Mouse (Mus musculus) embryonic facial prominence, embryonic 14.5 days (tissue): ENCODE results near the gene Gm2a. TPM values are rescaled to one million over a fixed set of nuclear protein-coding genes. Genes with fewer than 3 reads are reported as not detected.

ENCODE experiments used
- ATAC-seq: fragments of 200-750 bp; cut with Nextera tagmentation; 2 replicates; pipeline ENCODE4 v1.8.0; 2017; ENCODE audit warnings: low read depth, moderate number of reproducible peaks, moderate TSS enrichment
- DNase-seq: peaks from one replicate; pipeline ENCODE4 v3.0.0-alpha.2; 2015; ENCODE audit warnings: low spot score
- H3K27ac ChIP-seq: fragments of 300-500 bp; sonication (generic); replicated peaks from 2 replicates; pipeline ENCODE4 v1.5.1; 2014; ENCODE audit warnings: low read depth, mild to moderate bottlenecking, low read length, moderate library complexity
- H3K27me3 ChIP-seq: fragments of 300-500 bp; sonication (generic); replicated peaks from 2 replicates; pipeline ENCODE4 v1.6.1; 2014; ENCODE audit warnings: low read length; ENCODE audit not compliant: control insufficient read depth, insufficient read depth
- H3K36me3 ChIP-seq: fragments of 300-500 bp; sonication (generic); 2 replicates; pipeline ENCODE4 v1.6.1; 2014; ENCODE audit warnings: low read length, mixed read lengths; ENCODE audit not compliant: control insufficient read depth, insufficient read depth
- H3K4me1 ChIP-seq: fragments of 300-500 bp; sonication (generic); 2 replicates; pipeline ENCODE4 v1.6.1; 2014; ENCODE audit warnings: antibody characterized with exemption, low read length; ENCODE audit not compliant: control insufficient read depth, insufficient read depth
- H3K4me2 ChIP-seq: fragments of 300-500 bp; sonication (generic); 2 replicates; pipeline ENCODE4 v1.6.1; 2014; ENCODE audit warnings: low read depth, mild to moderate bottlenecking, low read length, moderate library complexity, mixed read lengths
- H3K4me3 ChIP-seq: fragments of 300-500 bp; sonication (generic); 2 replicates; pipeline ENCODE4 v1.5.1; 2014; ENCODE audit warnings: low read depth, mild to moderate bottlenecking, low read length
- H3K9ac ChIP-seq: fragments of 300-500 bp; sonication (generic); 2 replicates; pipeline ENCODE4 v1.6.1; 2014; ENCODE audit warnings: low read depth, mild to moderate bottlenecking, low read length, moderate library complexity, mixed read lengths
- H3K9me3 ChIP-seq: fragments of 300-500 bp; sonication (generic); 2 replicates; pipeline ENCODE4 v1.6.1; 2016; ENCODE audit warnings: low read length; ENCODE audit not compliant: control insufficient read depth
- WGBS: fragments of 180-500 bp; shearing (Covaris S2); extraction: QIAGEN DNeasy Blood & Tissue Kit; methylation state at CpG from one replicate; pipeline ENCODE4 v1.1.7; 2014; 5-methylcytosine and 5-hydroxymethylcytosine counted together
- polyA plus RNA-seq: library from polyadenylated mRNA; unstranded; fragments of >200 nt; fragmentation: Nextera tagmentation; extraction: Ambion mirVana; gene quantifications from 2 replicates; pipeline ENCODE4 v1.2.1, GENCODE M21; 2014

Gm2a gene
- polyA plus RNA-seq, 1 experiment from 2014 or later: 28.2 TPM

- Histone ChIP-seq H3K27me3 (no peaks in the 10 kb centered on the region), H3K4me1 (no peaks in the 10 kb centered on the region), H3K27ac (no peak overlapping the region), H3K9ac (no peak overlapping the region), H3K4me3 (no peak overlapping the region), H3K4me2 (no peak overlapping the region), H3K9me3 (no peaks in the 10 kb centered on the region), H3K36me3 (no peaks in the 10 kb centered on the region)
- DNase-seq: no peak
- ATAC-seq: no peak
- WGBS: 72% methylated on average over 6 of the region's 6 CpGs
These were observed 30.0 kb downstream of the Gm2a start for GRCm38 (mm10) chr11:55127937-55128336.

- no peaks in the 10 kb centered on the region for H3K9me3 ChIP-seq
These were observed 30.5 kb downstream of the Gm2a start for GRCm38 (mm10) chr11:55128411-55128810.

GRCm38 (mm10) chr11:55131077-55131742, 33.3 kb downstream of the Gm2a start:
- no peaks in the 10 kb centered on the region for H3K4me1 ChIP-seq
- DNase-seq (no peak), ATAC-seq (no peak)
- no peaks in the 10 kb centered on the region for H3K27me3 ChIP-seq
- 83% methylated on average over 11 of the region's 11 CpGs for WGBS
- H3K9me3 ChIP-seq: no peaks in the 10 kb centered on the region
- no peak overlapping the region for H3K27ac ChIP-seq
- no peaks in the 10 kb centered on the region for H3K36me3 ChIP-seq
- H3K4me3 ChIP-seq: no peak overlapping the region
- no peak overlapping the region for H3K4me2 ChIP-seq
- H3K9ac ChIP-seq: no peak overlapping the region

More at GRCm38 (mm10) chr11:55128411-55128810, 30.5 kb downstream of the Gm2a start:
- WGBS: 76% methylated on average over 3 of the region's 3 CpGs
- no peaks in the 10 kb centered on the region for H3K27me3 ChIP-seq
- no peaks in the 10 kb centered on the region for H3K4me1 ChIP-seq
- no peak overlapping the region for H3K4me3 ChIP-seq
- DNase-seq (no peak), ATAC-seq (no peak)
- no peak overlapping the region for H3K4me2 ChIP-seq
- no peaks in the 10 kb centered on the region for H3K36me3 ChIP-seq
- no peak overlapping the region for H3K27ac ChIP-seq
- H3K9ac ChIP-seq: no peak overlapping the region

GRCm38 (mm10) chr11:55131946-55132345, 34.0 kb downstream of the Gm2a start:
- H3K27me3 ChIP-seq: no peaks in the 10 kb centered on the region
- WGBS: 90% methylated on average over 1 of the region's 1 CpGs
- no peaks in the 10 kb centered on the region for H3K9me3 ChIP-seq
- H3K27ac ChIP-seq: no peak overlapping the region
- H3K36me3 ChIP-seq: no peaks in the 10 kb centered on the region
- H3K9ac ChIP-seq: no peak overlapping the region
- DNase-seq: no peak
- no peak for ATAC-seq
- H3K4me2 ChIP-seq: no peak overlapping the region
- no peaks in the 10 kb centered on the region for H3K4me1 ChIP-seq
- no peak overlapping the region for H3K4me3 ChIP-seq

GRCm38 (mm10) chr11:55133204-55133603, 35.3 kb downstream of the Gm2a start:
- no peak overlapping the region for H3K4me3 ChIP-seq
- DNase-seq: no peak
- no peak overlapping the region for H3K4me2 ChIP-seq
- no peaks in the 10 kb centered on the region for H3K36me3 ChIP-seq
- no peak for ATAC-seq
- H3K9ac ChIP-seq: no peak overlapping the region
- H3K4me1 ChIP-seq: no peaks in the 10 kb centered on the region
- H3K27me3 ChIP-seq: no peaks in the 10 kb centered on the region
- no peaks in the 10 kb centered on the region for H3K9me3 ChIP-seq
- no peak overlapping the region for H3K27ac ChIP-seq
- 96% methylated on average over 1 of the region's 1 CpGs for WGBS

GRCm38 (mm10) chr11:55134407-55134806, 36.5 kb downstream of the Gm2a start:
- ATAC-seq: no peak
- WGBS: 88% methylated on average over 1 of the region's 1 CpGs

GRCm38 (mm10) chr11:55134871-55135270, 37.0 kb downstream of the Gm2a start:
- H3K9ac ChIP-seq: no peak overlapping the region
- WGBS: 87% methylated on average over 5 of the region's 5 CpGs
- no peak overlapping the region for H3K4me2 ChIP-seq
- DNase-seq (no peak), ATAC-seq (no peak)
- no peaks in the 10 kb centered on the region for H3K9me3 ChIP-seq
- H3K4me3 ChIP-seq: no peak overlapping the region
- no peaks in the 10 kb centered on the region for H3K36me3 ChIP-seq
- no peaks in the 10 kb centered on the region for H3K27me3 ChIP-seq
- H3K4me1 ChIP-seq: no peaks in the 10 kb centered on the region
- no peak overlapping the region for H3K27ac ChIP-seq

More at GRCm38 (mm10) chr11:55134407-55134806, 36.5 kb downstream of the Gm2a start:
- no peak overlapping the region for H3K27ac ChIP-seq
- no peaks in the 10 kb centered on the region for H3K27me3 ChIP-seq
- no peak overlapping the region for H3K4me3 ChIP-seq
- H3K4me2 ChIP-seq: no peak overlapping the region
- no peak overlapping the region for H3K9ac ChIP-seq
- DNase-seq: no peak
- no peaks in the 10 kb centered on the region for H3K36me3 ChIP-seq
- no peaks in the 10 kb centered on the region for H3K9me3 ChIP-seq
- H3K4me1 ChIP-seq: no peaks in the 10 kb centered on the region

- H3K4me2 ChIP-seq: no peak overlapping the region
- H3K27me3 ChIP-seq: no peaks in the 10 kb centered on the region
- no peak overlapping the region for H3K27ac ChIP-seq
- no peaks in the 10 kb centered on the region for H3K36me3 ChIP-seq
- no peak overlapping the region for H3K9ac ChIP-seq
- no peak for ATAC-seq
- DNase-seq: no peak
- no peaks in the 10 kb centered on the region for H3K4me1 ChIP-seq
- WGBS: 64% methylated on average over 15 of the region's 15 CpGs
- H3K4me3 ChIP-seq: no peak overlapping the region
- no peaks in the 10 kb centered on the region for H3K9me3 ChIP-seq
These were observed 39.0 kb downstream of the Gm2a start for GRCm38 (mm10) chr11:55136770-55137547.

GRCm38 (mm10) chr11:55137646-55138045, 39.7 kb downstream of the Gm2a start:
- no peak overlapping the region for H3K9ac ChIP-seq
- H3K36me3 ChIP-seq: no peaks in the 10 kb centered on the region
- H3K9me3 ChIP-seq: no peaks in the 10 kb centered on the region
- no peak overlapping the region for H3K27ac ChIP-seq
- no peak overlapping the region for H3K4me3 ChIP-seq
- DNase-seq (no peak), ATAC-seq (no peak)
- H3K4me2 ChIP-seq: no peak overlapping the region
- no peaks in the 10 kb centered on the region for H3K27me3 ChIP-seq
- H3K4me1 ChIP-seq: no peaks in the 10 kb centered on the region
